Mouse (Mus musculus) CD4-positive helper T cell, adult 2 months (primary cell): ENCODE results near the gene Map2k1.
"Not testable (repeated sequence)": the region's sequence is repeated elsewhere in the genome, so short reads cannot be mapped to it uniquely, and the experiment has no call there.

Experiments used
- DNase-seq: peaks from one replicate; pipeline ENCODE4 v3.0.0-alpha.2; 2012; ENCODE audit warnings: low read depth, missing footprints, low spot score

Gene Map2k1

GRCm38 (mm10) chr9:64207509-64208084 is 45.8 kb downstream of the Map2k1 start:
- no peak for DNase-seq

DNA sequence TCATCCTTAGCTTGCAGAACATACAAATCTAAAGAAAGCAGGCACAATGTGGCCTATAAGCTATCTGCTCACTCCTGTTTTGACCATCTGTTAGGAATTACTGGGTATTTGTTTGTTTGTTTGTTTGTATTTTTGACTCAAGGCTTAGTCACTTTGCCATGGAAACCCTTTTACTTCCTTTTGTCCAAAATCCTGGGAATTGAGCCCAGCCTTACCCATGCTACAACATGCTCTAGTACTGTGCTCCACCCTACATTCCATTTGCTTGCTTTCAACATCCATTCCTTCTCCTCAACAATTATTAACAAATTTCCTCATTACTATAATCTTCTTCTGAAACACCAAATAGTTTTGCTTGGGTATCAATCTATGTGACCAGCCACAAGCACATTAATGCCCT is 50.6 kb downstream of the Map2k1 start:
- DNase-seq = no peak

- no peak for DNase-seq
Measured at GRCm38 (mm10) chr9:64202331-64202730, 51.1 kb downstream of the Map2k1 start.

DNA sequence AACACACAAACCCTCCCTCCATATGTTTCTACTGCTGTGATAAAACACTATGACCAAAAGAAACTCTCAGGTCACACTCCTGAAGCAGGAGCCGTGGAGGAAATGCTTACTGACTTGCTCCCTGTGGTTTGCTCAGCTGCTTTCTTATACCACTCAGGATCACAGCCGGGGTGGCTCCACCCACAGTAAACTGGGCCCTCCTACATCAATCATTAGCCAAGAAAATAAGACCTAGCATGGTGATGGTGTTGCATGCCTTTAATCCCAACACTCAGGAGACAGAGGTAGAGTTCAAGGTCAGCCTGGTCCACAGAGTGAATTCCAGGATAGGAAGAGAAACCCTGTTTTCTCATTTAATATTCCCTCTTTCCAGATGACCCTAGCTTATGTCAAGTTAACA is 53.5 kb downstream of the Map2k1 start:
- DNase-seq = no peak

- not testable (repeated sequence) for DNase-seq
Measured at GRCm38 (mm10) chr9:64198763-64199418, 54.5 kb downstream of the Map2k1 start.

GRCm38 (mm10) chr9:64198068-64198762 is 55.2 kb downstream of the Map2k1 start:
- no peak for DNase-seq

DNA sequence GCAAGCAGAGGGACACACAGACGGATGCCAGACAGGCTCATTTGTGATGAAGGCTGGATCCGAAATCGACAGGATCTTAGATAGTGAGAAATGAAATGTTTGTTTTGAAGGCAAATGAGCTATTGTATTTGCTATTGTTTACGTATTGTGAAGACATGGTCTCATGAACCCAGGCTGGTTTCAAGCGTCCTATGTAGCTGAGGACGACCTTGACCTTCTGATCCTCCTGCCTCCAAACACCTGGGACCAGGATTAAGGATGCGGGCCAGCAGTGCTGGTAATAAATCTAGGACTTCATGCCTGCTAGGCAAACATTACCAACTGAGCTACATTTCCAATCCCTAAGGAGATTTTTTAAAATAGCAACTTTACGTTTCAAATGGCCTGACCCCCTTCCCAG is 55.9 kb downstream of the Map2k1 start:
- no peak for DNase-seq

DNA sequence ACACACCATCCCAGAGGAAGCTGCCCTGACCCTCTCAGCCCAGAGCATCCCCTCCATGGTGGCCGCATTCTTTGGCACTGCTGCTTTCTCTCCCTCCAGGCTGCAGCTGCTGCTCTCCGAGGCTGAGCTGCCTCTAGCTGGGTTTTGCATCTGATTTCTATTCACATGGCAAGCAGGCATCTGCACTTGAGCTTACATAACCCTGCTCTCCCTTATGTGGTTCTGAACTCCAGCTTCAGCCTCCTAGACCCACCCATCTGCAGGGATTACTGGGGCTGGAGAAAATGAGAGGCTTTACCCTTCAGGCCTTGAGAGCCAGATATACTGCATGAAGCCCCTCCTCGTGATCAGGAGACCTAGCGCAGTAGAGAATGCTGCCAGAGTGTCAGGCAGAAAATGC is 57.9 kb downstream of the Map2k1 start:
- no peak for DNase-seq

GRCm38 (mm10) chr9:64193879-64194278 is 59.6 kb downstream of the Map2k1 start:
- DNase-seq = no peak

DNA sequence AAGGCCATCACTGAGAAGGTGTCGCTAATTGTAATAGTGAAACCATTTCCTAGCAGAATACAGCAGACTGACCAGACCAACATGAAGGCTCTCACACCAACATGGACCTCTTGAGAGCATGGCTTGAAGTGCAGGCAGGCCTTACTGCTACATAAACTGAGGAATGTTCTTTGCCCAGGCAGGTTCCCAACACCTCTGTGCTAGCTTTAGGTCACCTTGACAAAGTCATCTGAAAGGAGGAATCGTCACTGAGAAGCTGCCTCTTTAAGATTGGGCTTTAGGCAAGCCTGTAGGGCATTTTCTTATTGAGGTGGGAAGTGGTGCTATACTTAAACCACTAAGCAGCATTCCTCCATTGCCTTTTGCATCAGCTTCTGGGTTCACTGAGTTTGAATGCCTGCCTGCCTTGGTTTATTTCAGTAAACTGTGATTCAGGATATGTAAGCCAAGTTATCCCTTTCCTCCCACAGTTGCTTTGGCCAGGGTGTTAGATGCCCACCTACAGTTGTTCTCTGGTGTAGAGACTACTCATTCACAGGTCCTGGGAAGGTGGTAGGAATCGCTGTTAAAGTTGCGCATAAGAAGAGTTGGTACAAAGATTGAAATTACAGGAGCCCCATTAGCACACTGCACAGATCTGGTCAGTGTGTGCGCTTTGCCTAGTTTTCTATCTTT is 69.1 kb downstream of the Map2k1 start:
- DNase-seq = no peak

DNA sequence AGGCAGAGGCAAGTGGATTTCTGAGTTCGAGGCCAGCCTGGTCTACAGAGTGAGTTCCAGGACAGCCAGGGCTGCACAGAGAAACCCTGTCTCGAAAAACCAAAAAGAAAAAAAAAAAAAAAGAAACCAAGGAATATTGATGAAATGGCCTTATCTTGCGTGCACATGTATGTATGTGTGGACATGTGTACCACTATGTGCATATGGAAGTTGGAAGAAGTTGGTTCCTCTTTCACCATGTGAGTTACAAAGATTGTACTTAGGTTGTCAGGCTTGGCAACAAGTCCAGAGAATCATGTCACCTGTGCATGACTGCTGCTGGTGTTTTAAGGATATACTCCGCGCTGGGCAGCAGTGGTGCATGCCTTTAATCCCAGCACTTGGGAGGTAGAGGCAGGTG is 70.1 kb downstream of the Map2k1 start:
- not testable (repeated sequence) for DNase-seq

GRCm38 (mm10) chr9:64178974-64179646 is 74.3 kb downstream of the Map2k1 start, which contains the start of gene Snapc5:
Snapc5 (plus strand) TSS chr9:64179274.
- DNase-seq = peak; percentile 97

DNA sequence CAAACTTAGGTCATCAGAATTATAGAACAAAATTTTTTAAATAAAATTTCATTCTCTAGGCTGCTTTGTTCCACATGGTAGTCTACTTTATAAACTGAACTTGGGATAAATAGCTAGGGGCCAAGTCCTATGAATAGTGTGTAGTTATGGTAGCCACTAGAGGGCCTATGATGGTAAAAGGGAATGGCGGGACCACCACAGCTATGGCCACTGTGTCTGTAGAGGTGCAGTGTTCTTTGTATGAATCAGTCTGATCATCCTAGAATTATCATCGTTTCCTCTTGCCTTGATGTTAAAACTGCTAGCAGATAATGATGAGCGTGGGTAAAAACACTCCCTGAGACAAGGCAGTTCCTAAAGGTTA is 74.8 kb downstream of the Map2k1 start:
- peak; percentile 47 for DNase-seq

DNA sequence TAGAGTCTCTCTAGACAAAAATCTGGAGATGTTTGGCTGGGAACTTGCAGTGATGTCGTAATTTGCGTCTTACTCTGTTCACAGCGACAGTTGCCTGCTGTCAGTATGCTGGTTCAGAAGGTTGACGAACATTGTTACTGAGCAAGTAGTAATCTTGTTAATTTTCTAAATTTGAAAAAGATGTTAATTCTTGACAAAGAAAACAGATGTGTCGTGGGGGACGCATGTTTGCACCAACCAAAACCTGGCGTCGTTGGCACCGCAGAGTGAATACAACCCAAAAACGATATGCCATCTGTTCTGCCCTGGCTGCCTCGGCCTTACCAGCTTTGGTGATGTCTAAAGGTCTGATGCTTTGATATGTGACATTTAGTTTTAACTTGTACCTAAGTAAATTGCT is 78.1 kb downstream of the Map2k1 start:
- no peak for DNase-seq

- DNase-seq = no peak
Measured at GRCm38 (mm10) chr9:64174766-64175165, 78.7 kb downstream of the Map2k1 start.

- DNase-seq = no peak
Measured at GRCm38 (mm10) chr9:64174341-64174740, 79.1 kb downstream of the Map2k1 start.

DNA sequence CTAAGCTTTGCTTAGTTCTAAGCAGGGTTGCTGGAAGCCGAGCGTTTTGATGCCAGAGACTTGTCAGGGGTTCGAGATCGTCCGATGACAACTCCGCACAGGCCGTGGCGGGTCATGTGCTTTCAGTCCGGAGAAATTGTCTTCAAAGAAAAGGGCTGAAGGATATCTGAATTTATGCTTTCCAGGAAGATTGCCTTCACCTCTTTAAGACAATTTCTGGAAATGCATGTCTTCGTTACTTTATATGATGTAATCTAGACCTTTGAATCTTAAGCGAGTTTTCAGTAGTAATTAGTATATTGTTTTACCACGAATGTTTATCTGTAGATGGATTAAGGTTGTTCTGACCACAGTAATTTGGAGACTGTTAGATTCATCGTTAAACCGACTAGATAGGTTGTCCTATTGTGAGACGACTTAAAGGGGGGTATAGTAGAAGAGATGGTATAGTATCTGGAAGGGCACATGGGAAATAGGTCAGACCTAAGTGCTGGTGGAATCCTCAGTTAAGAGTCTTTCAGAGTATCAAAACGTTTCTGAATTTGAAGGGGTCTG is 79.7 kb downstream of the Map2k1 start:
- DNase-seq = no peak

GRCm38 (mm10) chr9:64172816-64173665 is 80.4 kb downstream of the Map2k1 start, which contains the start of the genes Zwilch and Rpl4:
Zwilch (minus strand) TSS chr9:64173104.
Rpl4 (plus strand) TSS chr9:64173375.
- DNase-seq = peak; percentile 90

GRCm38 (mm10) chr9:64172145-64172815 is 81.2 kb downstream of the Map2k1 start:
- DNase-seq = no peak

GRCm38 (mm10) chr9:64169967-64170366 is 83.5 kb downstream of the Map2k1 start:
- not testable (repeated sequence) for DNase-seq
